Mouse (Mus musculus) liver, embryonic 11.5 days (tissue): ENCODE data around the gene Rora. TPM values are rescaled to one million over a fixed set of nuclear protein-coding genes. Genes with fewer than 3 reads are reported as not detected.
A peak's percentile ranks its signal among the peaks of the same experiment; 100 is the strongest.

ENCODE experiments used
- ATAC-seq: fragments of 200-750 bp; cut with Nextera tagmentation; replicated peaks from 2 replicates; pipeline ENCODE4 v1.8.0; 2017; ENCODE audit warnings: moderate number of reproducible peaks, mild to moderate bottlenecking, moderate TSS enrichment, moderate library complexity; ENCODE audit not compliant: low FRiP score
- DNase-seq: peaks from one replicate; pipeline ENCODE4 v3.0.0-alpha.2; 2017; ENCODE audit warnings: low spot score
- H3K27ac ChIP-seq: fragments of 300-500 bp; sonication (generic); 2 replicates; pipeline ENCODE4 v1.5.1; 2014; ENCODE audit warnings: mild to moderate bottlenecking, low read depth, low read length, control low read depth
- H3K27me3 ChIP-seq: fragments of 300-500 bp; sonication (generic); replicated peaks from 2 replicates; pipeline ENCODE4 v1.6.1; 2014; ENCODE audit warnings: low read length, mixed read lengths; ENCODE audit not compliant: control insufficient read depth, insufficient read depth
- H3K36me3 ChIP-seq: fragments of 300-500 bp; sonication (generic); 2 replicates; pipeline ENCODE4 v1.6.1; 2014; ENCODE audit warnings: mild to moderate bottlenecking, low read length, moderate library complexity, mixed read lengths; ENCODE audit not compliant: control insufficient read depth, insufficient read depth
- H3K4me1 ChIP-seq: fragments of 300-500 bp; sonication (generic); replicated peaks from 2 replicates; pipeline ENCODE4 v1.6.1; 2014; ENCODE audit warnings: low read length, mixed read lengths; ENCODE audit not compliant: control insufficient read depth, insufficient read depth
- H3K4me2 ChIP-seq: fragments of 300-500 bp; sonication (generic); 2 replicates; pipeline ENCODE4 v1.6.1; 2014; ENCODE audit warnings: mild to moderate bottlenecking, control low read depth, moderate library complexity
- H3K4me3 ChIP-seq: fragments of 300-500 bp; sonication (generic); 2 replicates; pipeline ENCODE4 v1.5.1; 2014; ENCODE audit warnings: low read depth, low read length, control low read depth
- H3K9ac ChIP-seq: fragments of 300-500 bp; sonication (generic); 2 replicates; pipeline ENCODE4 v1.6.1; 2014; ENCODE audit warnings: low read depth, low read length, control low read depth
- H3K9me3 ChIP-seq: fragments of 300-500 bp; sonication (generic); 2 replicates; pipeline ENCODE4 v1.6.1; 2016; ENCODE audit warnings: low read length, inconsistent platforms, mixed read lengths; ENCODE audit not compliant: control insufficient read depth
- WGBS: fragments of 180-500 bp; shearing (Covaris S2); extraction: QIAGEN DNeasy Blood & Tissue Kit; methylation state at CpG from one replicate; pipeline ENCODE4 v1.1.7; 2014; 5-methylcytosine and 5-hydroxymethylcytosine counted together
- polyA plus RNA-seq: library from polyadenylated mRNA; unstranded; fragments of >200 nt; fragmentation: Nextera tagmentation; extraction: Ambion mirVana; gene quantifications from 2 replicates; pipeline ENCODE4 v1.2.1, GENCODE M21; 2014

The Rora gene
- polyA plus RNA-seq, 1 experiment from 2014 or later, result 4.3 TPM

- H3K4me2 ChIP-seq, result peak overlapping the region; percentile 91
- peak; percentile 39 for ATAC-seq
- peaks cover 8% of the 10 kb centered on the region for H3K4me1 ChIP-seq
- peak overlapping the region; percentile 89 for H3K27ac ChIP-seq
- DNase-seq, result no peak
- WGBS, result 55% methylated on average over 2 of the region's 2 CpGs
- H3K9me3 ChIP-seq, result no peaks in the 10 kb centered on the region
- H3K9ac ChIP-seq, result peak overlapping the region; percentile 95
- no peaks in the 10 kb centered on the region; the same call in 1 of the 2 replicates for H3K36me3 ChIP-seq
- H3K4me3 ChIP-seq, result peak overlapping the region; percentile 86
- no peaks in the 10 kb centered on the region for H3K27me3 ChIP-seq
Observed at GRCm38 (mm10) chr9:69397432-69397759, 743.8 kb downstream of the Rora start.

GRCm38 (mm10) chr9:69397760-69398452 lies 744.3 kb downstream of the Rora start, which contains the start of gene Ice2:
Gene Ice2 (plus strand): TSS chr9:69397906.
- Histone ChIP-seq H3K27ac (peak within 1 kb of the TSS; percentile 89), H3K27me3 (no peaks in the 10 kb centered on the region), H3K4me3 (peak within 1 kb of the TSS; percentile 86), H3K9me3 (no peaks in the 10 kb centered on the region), H3K9ac (peak within 1 kb of the TSS; percentile 95), H3K36me3 (no peaks in the 10 kb centered on the region; the same call in 1 of the 2 replicates), H3K4me2 (peak within 1 kb of the TSS; percentile 91), H3K4me1 (peaks cover 8% of the 10 kb centered on the region)
- ATAC-seq (peak; percentile 90), DNase-seq (peak; percentile 80)
- under 1% methylated on average over 53 of the region's 53 CpGs for WGBS

- Histone ChIP-seq H3K9me3 (no peaks in the 10 kb centered on the region), H3K36me3 (no peaks in the 10 kb centered on the region; the same call in 1 of the 2 replicates), H3K4me2 (peak overlapping the region; percentile 91), H3K4me3 (peak overlapping the region; percentile 86), H3K27ac (peak overlapping the region; percentile 89), H3K27me3 (no peaks in the 10 kb centered on the region), H3K4me1 (peaks cover 8% of the 10 kb centered on the region), H3K9ac (peak overlapping the region; percentile 95)
- no peak for DNase-seq
- 14% methylated on average over 10 of the region's 10 CpGs for WGBS
- peak; percentile 45 for ATAC-seq
Observed at GRCm38 (mm10) chr9:69398453-69398850, 744.9 kb downstream of the Rora start.

- Histone ChIP-seq H3K4me3 (no peak overlapping the region), H3K9me3 (no peaks in the 10 kb centered on the region), H3K9ac (no peak overlapping the region), H3K4me1 (no peaks in the 10 kb centered on the region), H3K27ac (no peak overlapping the region), H3K27me3 (no peaks in the 10 kb centered on the region), H3K36me3 (no peaks in the 10 kb centered on the region; the same call in 1 of the 2 replicates), H3K4me2 (no peak overlapping the region)
- ATAC-seq, result no peak
- WGBS, result 81% methylated on average over 6 of the region's 6 CpGs
- no peak for DNase-seq
Observed at GRCm38 (mm10) chr9:69404671-69405070, 751.1 kb downstream of the Rora start.

GRCm38 (mm10) chr9:69419476-69419875 lies 765.9 kb downstream of the Rora start:
- no peak for DNase-seq
- H3K36me3 ChIP-seq, result peaks cover 21% of the 10 kb centered on the region
- WGBS, result 90% methylated on average over 1 of the region's 1 CpGs

GRCm38 (mm10) chr9:69430531-69430930 lies 776.9 kb downstream of the Rora start:
- H3K4me1 ChIP-seq, result no peaks in the 10 kb centered on the region
- no peaks in the 10 kb centered on the region for H3K9me3 ChIP-seq
- no peaks in the 10 kb centered on the region for H3K27me3 ChIP-seq
- DNase-seq, result no peak
- no peak overlapping the region for H3K27ac ChIP-seq
- ATAC-seq, result no peak
- H3K4me3 ChIP-seq, result no peak overlapping the region
- H3K9ac ChIP-seq, result no peak overlapping the region
- 86% methylated on average over 3 of the region's 3 CpGs for WGBS
- H3K36me3 ChIP-seq, result peaks cover 18% of the 10 kb centered on the region
- no peak overlapping the region for H3K4me2 ChIP-seq

More at GRCm38 (mm10) chr9:69419476-69419875, 765.9 kb downstream of the Rora start:
- H3K4me3 ChIP-seq, result no peak overlapping the region
- H3K27me3 ChIP-seq, result no peaks in the 10 kb centered on the region
- ATAC-seq, result no peak
- no peak overlapping the region for H3K9ac ChIP-seq
- H3K4me1 ChIP-seq, result no peaks in the 10 kb centered on the region
- H3K9me3 ChIP-seq, result no peaks in the 10 kb centered on the region
- H3K27ac ChIP-seq, result no peak overlapping the region
- H3K4me2 ChIP-seq, result no peak overlapping the region

- Histone ChIP-seq H3K27me3 (no peaks in the 10 kb centered on the region), H3K9ac (no peak overlapping the region), H3K4me3 (no peak overlapping the region), H3K9me3 (no peaks in the 10 kb centered on the region), H3K36me3 (peaks cover 13% of the 10 kb centered on the region), H3K4me2 (no peak overlapping the region), H3K4me1 (no peaks in the 10 kb centered on the region), H3K27ac (no peak overlapping the region)
- DNase-seq, result no peak
- WGBS, result 74% methylated on average over 6 of the region's 6 CpGs
- ATAC-seq, result no peak
Observed at GRCm38 (mm10) chr9:69431863-69432555, 778.4 kb downstream of the Rora start.

- no peak overlapping the region for H3K4me2 ChIP-seq
- WGBS, result 76% methylated on average over 10 of the region's 10 CpGs
- DNase-seq, result no peak
- H3K4me1 ChIP-seq, result peaks cover 4% of the 10 kb centered on the region; the same call in 1 of the 2 replicates
- no peaks in the 10 kb centered on the region for H3K27me3 ChIP-seq
- no peak overlapping the region for H3K9ac ChIP-seq
- H3K9me3 ChIP-seq, result no peaks in the 10 kb centered on the region
- H3K4me3 ChIP-seq, result no peak overlapping the region
- no peak overlapping the region for H3K27ac ChIP-seq
- H3K36me3 ChIP-seq, result no peaks in the 10 kb centered on the region
- no peak for ATAC-seq
Observed at GRCm38 (mm10) chr9:69435194-69435593, 781.6 kb downstream of the Rora start.
